Mouse (Mus musculus): ENCODE results near the gene Hist2h3c1.
"Not testable (repeated sequence)": the region's sequence is repeated elsewhere in the genome, so short reads cannot be mapped to it uniquely, and the experiment has no call there.

Gene Hist2h3c1

GRCm38 (mm10) chr3:96246427-96246856 is at the start of gene Hist2h3c1:
Hist2h3c1 (plus strand) TSS chr3:96246685.
- DNase-seq, result not testable (repeated sequence)

GRCm38 (mm10) chr3:96197129-96197749 is 49.2 kb upstream of the Hist2h3c1 start:
- DNase-seq, result peak; percentile 84

DNA sequence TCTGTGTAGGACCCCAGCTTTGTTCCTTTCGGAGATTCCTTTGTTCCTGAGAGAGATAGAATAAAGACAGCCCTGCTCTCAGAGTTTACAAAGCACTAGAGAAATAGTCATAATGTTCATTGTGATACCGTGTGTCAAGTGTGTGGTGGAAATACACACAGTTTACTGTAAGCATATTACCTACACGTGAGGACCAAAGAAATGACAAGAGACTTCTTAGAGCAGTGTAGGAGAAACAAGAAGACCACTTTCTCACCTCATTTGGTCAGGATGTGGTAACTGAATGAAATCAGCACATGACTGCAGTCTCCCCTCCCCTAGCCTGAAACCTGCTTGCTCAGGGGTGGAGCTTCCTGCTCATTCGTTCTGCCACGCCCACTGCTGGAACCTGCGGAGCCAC is 48.3 kb upstream of the Hist2h3c1 start:
- DNase-seq, result peak; percentile 49 to 59

GRCm38 (mm10) chr3:96198601-96199251 is 47.8 kb upstream of the Hist2h3c1 start:
- not testable (repeated sequence) for DNase-seq

DNA sequence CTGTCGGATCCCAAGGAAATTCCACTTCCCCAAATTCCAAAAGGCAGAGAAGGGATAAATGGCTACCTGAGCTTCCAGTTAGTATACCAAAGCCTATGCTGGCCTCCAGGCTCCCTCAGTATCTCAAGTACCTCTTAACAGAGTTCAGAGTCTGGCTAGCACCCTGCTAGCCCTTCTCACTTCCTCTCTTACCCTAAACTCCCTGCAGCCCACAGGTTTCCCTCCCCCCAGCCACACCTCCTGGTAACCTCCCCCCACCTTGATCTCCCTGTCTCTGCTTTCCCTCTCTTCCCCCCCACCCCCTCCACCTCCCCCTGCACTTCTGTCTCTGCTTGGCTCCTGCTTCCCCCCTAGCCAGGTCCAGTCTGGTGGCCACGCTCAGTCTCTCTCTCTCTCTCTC is 46.8 kb upstream of the Hist2h3c1 start:
- DNase-seq, result peak in 1 of 2 experiments; percentile 41

DNA sequence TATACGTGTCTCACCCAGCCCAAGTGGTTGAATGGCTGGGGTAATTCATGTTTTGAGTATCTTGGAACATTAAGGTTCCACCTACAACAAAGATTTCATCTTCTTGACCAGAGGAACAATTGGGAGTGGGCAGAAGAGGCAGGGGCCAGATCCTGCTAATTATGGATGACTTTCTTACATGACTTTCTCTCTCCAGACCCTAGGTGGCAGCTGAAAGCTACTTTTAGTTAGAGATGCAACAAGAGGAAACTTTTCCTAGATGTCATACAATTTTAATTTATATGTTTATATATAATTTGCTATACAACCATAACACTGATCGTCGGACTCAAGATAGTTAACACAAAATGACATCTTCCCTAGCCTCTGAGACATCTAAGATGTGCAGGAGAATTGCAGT is 38.7 kb upstream of the Hist2h3c1 start:
- no peak for DNase-seq

DNA sequence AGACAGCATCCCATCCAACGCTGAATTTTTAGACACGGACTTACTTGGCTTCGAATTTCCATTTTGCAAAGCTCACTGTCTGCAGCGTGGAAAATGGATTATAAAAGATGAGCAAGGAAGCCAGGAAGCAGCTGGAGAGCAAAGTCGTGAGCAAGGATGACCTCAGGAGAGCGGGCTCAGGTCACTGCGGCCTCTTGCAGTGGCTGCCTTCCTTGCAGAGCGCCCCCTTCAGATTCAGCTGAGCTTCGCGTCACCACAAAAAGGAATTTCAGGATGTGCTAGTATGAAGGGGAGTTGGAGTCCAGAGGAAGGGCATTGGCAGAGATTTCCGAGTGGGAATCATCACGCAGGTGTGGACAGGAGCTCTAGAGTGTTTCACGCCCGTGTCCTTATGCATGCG is 37.2 kb upstream of the Hist2h3c1 start:
- no peak for DNase-seq

GRCm38 (mm10) chr3:96219191-96219641 is 27.3 kb upstream of the Hist2h3c1 start:
- peak; percentile 64 for DNase-seq

DNA sequence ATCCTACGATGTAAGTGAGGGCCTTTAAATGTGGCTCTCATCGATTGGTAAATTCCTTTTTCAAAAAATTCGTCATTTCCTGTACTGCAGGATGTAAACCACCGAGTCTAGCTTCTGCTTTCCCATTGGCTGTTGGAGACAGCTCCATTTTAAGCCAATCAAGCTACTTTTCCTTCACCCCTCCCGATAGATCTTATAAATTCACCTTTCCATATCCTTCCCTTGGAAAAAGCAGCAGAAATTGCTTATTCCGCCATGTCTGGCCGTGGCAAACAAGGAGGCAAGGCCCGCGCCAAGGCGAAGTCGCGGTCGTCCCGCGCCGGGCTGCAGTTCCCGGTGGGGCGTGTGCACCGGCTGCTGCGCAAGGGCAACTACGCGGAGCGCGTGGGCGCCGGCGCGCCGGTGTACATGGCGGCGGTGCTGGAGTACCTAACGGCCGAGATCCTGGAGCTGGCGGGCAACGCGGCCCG is 26.8 kb upstream of the Hist2h3c1 start, which contains the start of the genes Bola1 and Hist2h2ab:
Bola1 (minus strand) TSS at position 49 of the 470 bp plus-strand sequence.
Hist2h2ab (plus strand) TSS at position 205 of the 470 bp plus-strand sequence.
- peak; percentile 75 to 82 for DNase-seq

DNA sequence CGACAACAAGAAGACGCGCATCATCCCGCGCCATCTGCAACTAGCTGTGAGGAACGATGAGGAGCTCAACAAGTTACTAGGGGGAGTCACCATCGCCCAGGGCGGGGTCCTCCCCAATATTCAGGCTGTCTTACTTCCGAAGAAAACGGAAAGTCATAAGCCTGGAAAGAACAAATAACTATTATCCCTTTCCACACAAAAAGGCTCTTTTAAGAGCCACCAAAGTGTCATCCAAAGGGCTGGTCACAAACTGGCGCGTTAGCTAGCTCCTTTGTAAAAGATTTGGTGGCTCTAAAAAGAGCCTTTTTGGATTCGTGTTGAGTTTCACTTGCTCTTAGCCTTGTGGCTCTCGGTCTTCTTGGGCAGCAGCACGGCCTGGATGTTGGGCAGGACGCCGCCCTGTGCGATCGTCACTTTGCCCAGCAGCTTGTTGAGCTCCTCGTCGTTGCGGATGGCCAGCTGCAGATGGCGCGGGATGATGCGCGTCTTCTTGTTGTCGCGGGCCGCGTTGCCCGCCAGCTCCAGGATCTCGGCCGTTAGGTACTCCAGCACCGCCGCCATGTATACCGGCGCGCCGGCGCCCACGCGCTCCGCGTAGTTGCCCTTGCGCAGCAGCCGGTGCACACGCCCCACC is 26.2 kb upstream of the Hist2h3c1 start:
- DNase-seq, result not testable (repeated sequence)

GRCm38 (mm10) chr3:96220765-96221639 is 25.5 kb upstream of the Hist2h3c1 start, which contains the start of the genes Hist2h2ac and Hist2h2be:
Hist2h2ac (minus strand) TSS chr3:96220880.
Hist2h2be (plus strand) TSS chr3:96221119.
- peak; percentile 86 to 89 for DNase-seq

- no peak for DNase-seq
Observed at GRCm38 (mm10) chr3:96221640-96222038, 24.8 kb upstream of the Hist2h3c1 start.

DNA sequence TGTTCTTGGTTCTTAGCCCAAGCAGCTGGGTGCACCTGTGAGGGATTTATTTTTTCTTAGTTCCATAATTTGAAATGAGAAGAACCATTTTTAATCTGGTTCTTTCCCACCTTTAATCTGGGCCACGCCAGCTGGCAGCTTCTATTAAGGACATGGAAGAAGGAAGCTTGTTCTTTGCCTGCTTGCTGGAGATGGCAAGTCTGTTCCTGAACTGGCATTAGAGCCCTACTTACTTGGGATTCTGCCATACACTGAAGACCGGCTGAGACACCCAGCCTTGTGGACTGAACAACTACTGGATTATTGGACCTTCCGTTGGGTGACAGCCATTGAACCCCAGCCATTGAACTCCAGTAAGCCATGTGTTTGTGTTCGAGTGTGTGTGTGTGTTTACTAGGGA is 23.7 kb upstream of the Hist2h3c1 start:
- DNase-seq, result no peak

DNA sequence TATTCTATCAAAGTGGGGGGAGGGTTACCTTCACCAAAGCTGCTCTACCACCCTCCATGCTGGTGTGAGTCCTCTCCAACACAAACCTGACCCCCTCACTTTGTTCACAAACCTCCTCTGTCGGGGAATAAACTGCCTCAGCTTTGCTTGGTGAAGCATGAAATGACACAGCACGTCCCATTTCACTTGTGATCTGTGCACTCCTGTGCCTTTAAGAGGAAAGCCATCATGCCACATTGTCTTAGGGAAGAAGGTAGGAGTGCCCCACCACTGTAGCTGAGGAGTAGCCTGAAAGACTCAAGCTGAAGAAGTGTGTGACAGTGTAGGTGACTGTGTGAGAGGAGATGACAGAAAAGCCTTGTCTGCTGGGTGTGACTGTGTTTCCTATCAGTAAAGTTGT is 21.1 kb upstream of the Hist2h3c1 start:
- DNase-seq, result no peak

DNA sequence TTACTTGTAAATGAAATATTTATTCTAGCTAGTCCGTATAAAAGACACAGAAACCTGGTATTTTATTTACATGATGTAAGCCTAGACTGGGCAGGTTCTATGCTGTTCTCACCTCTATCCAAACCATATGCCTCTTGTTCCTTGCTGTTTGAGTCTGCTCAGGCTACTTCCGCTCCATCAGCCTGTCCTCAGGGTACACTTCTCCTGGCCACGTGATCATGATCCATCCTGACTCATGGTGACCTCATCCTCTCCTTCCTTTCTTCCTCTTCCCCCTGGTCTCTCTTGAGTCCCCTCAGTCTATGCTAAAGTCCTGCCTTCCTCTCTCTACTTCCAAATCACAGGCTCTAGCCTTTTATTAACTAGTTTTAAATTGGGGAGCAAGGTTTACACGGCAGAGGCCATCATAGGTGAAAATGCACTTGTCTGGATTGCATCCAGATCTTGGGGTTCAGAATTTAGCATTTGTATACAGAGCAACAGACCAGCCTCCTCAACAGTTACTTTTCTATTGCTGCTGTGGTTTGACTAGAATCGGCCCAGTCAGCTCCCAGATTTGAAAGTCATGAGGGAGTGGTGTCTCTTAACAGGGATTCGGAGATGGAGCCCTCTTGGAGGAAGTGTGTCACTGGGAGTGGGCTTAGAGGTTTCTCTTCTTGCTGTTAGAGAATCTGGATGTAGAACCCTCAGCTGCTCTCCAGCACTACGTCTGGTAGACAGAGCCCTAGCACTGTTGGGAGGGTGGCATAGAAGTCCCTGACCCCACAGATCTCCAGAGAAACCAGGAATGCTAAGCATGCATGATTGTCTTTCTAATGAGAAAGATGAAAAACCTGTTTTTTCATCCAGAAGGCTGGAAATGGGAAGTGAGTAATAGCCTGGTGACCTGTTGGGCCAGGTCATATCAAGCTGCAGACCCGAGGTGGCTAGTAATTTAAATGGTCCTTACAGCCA is 19.5 kb upstream of the Hist2h3c1 start:
- no peak for DNase-seq

- DNase-seq, result no peak
Observed at GRCm38 (mm10) chr3:96228828-96229227, 17.7 kb upstream of the Hist2h3c1 start.

DNA sequence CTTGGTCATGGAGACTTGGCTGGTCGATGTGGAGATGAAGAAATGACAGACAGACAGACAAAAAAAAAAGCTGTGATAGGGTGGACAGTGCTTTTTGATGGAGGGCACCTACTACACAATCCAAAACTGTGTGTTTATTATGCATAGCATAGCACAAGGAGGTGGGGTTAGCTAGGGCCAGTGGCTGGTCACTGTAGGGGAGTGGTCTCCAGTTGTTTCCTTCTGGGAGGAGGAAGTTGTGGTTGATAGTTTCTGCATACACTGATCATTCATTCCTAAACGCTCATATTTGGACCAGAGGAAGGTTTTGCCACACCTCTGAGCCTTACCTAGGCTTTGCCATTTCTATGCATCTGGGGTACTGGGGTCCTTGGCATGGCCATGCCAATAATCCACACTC is 16.1 kb upstream of the Hist2h3c1 start:
- no peak for DNase-seq

- no peak for DNase-seq
Observed at GRCm38 (mm10) chr3:96230910-96231757, 15.4 kb upstream of the Hist2h3c1 start.

DNA sequence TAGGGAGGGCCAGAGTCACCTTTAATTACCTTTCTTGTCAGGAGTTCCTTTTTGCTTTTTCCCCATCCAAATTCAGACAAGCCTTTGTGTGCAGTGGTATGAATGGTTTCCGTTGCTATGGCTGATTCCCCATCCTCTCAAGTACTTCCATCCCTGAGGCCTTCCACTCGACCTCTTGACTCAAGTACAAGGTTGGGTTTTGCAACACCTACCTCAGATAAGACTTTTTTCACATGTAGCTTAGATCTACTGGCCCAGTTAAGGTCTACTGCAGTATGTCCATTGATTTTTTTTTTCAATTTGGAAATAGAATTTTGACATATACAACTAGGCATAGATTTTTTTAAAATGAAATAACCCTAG is 14.7 kb upstream of the Hist2h3c1 start:
- DNase-seq, result no peak

DNA sequence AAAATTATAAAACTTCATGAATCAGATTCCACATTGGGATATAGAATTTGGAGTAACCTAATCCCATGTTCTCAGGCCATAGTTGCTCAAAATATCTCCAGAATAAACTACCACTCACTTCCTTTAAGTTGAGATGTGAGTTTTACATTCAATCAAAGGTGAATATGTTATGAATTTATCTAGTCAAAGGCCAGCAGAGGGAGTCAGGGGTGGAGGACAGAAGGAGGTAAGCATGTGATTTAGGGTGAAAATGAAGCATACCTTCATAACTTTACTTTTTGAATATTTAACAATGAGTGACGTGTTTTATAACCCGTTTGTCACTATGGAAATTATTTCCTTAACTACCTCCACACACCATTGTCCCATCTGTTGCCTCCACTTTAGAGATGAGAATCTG is 11.6 kb upstream of the Hist2h3c1 start:
- peak in 1 of 2 experiments; percentile 23 for DNase-seq

All from B cell, adult 2 months (primary cell).